9 mouse cellular contexts compared by ENCODE assay signal in genomic region chr13:62855396-62856304, GRCm38 (mm10). TPM values are rescaled to one million over a fixed set of nuclear protein-coding genes. Genes with fewer than 3 reads are reported as not detected.
DNase-seq lines count a peak whose midpoint lies in the region; ATAC-seq and TF ChIP-seq lines count a peak whose summit lies in the region.
"Had no signal": no experiment of that assay in that cellular context is flagged by ENCODE, and none has a peak within 500 bp of the region (broad histone marks: within the 10 kb centered on the region; RNA-seq: fewer than 3 reads in every experiment).

No protein-coding gene starts in this region.

- TF ChIP-seq CTCF in E14TG2a.4 (conservative IDR thresholded peaks at IDR 0.05; ENCODE audit: low read length), result no peak

- 0 out of 2 replicates have a peak, but pooled peaks cover 3% of the 10 kb centered on the region for H3K4me1 ChIP-seq in heart, embryonic 10.5 days
- peaks cover 40% of the 10 kb centered on the region for H3K4me1 ChIP-seq in E14TG2a.4 (replicated peaks; ENCODE audit: low read depth, low read length)
- no peaks in the 10 kb centered on the region; the same call in 1 of the 2 replicates for H3K4me1 ChIP-seq in hindbrain, embryonic 13.5 days (replicated peaks)

- H3K9me3 ChIP-seq in heart, embryonic 10.5 days, result no peaks in the 10 kb centered on the region
- no peaks in the 10 kb centered on the region for H3K9me3 ChIP-seq in E14TG2a.4 (ENCODE audit: low read length)
- H3K9me3 ChIP-seq in hindbrain, embryonic 13.5 days, result no peaks in the 10 kb centered on the region

- H3K4me3 ChIP-seq in heart, embryonic 10.5 days, result peak overlapping the region; percentile 50
- H3K4me3 ChIP-seq in E14TG2a.4 (replicated peaks; ENCODE audit: low read length), result peak overlapping the region; percentile 57
- peak overlapping the region; percentile 41 for H3K4me3 ChIP-seq in hindbrain, embryonic 13.5 days

- H3K27ac ChIP-seq in heart, embryonic 10.5 days, result no peak overlapping the region
- H3K27ac ChIP-seq in hindbrain, embryonic 13.5 days, result no peak overlapping the region

- peak; percentile 65 for ATAC-seq in hindbrain, embryonic 13.5 days (ENCODE audit: low FRiP score)
- peak; percentile 24; the same call in 1 of the 2 replicates for ATAC-seq in megakaryocyte progenitor cell, adult 5-6 weeks (replicated peaks; ENCODE audit: poor library complexity)
- no peak; the same call in 1 of the 2 replicates for ATAC-seq in granulocyte monocyte progenitor cell, adult 5-6 weeks (replicated peaks; ENCODE audit: poor library complexity, severe bottlenecking)

- H3K9ac ChIP-seq in hindbrain, embryonic 13.5 days, result peak overlapping the region; percentile 53; the same call in 1 of the 2 replicates

- no peaks in the 10 kb centered on the region for H3K27me3 ChIP-seq in heart, embryonic 10.5 days (ENCODE audit: insufficient read depth, poor library complexity, severe bottlenecking)
- peaks cover 9% of the 10 kb centered on the region for H3K27me3 ChIP-seq in E14TG2a.4 (ENCODE audit: insufficient read depth, low read length)
- H3K27me3 ChIP-seq in hindbrain, embryonic 13.5 days, result no peaks in the 10 kb centered on the region

- no peaks in the 10 kb centered on the region for H3K36me3 ChIP-seq in heart, embryonic 10.5 days
- H3K36me3 ChIP-seq in E14TG2a.4 (ENCODE audit: insufficient read depth, low read length), result no peaks in the 10 kb centered on the region
- H3K36me3 ChIP-seq in hindbrain, embryonic 13.5 days, result no peaks in the 10 kb centered on the region

- 32% methylated on average over 25 of the region's 25 CpGs for WGBS in heart, embryonic 10.5 days
- 34% methylated on average over 25 of the region's 25 CpGs for WGBS in hindbrain, embryonic 13.5 days

- DNase-seq in heart, embryonic 10.5 days (ENCODE audit: low spot score), result no peak
- no peak for DNase-seq in heart, postnatal 36 days
- no peak for DNase-seq in spleen, postnatal 10 days (ENCODE audit: low spot score in 2 of 2)
- DNase-seq in adrenal gland, adult 8-10 months, result no peak

- intact Hi-C loops in heart, postnatal 36 days (cut with DNase I), result loop anchor here (1.0 to 10.0 kb wide), 5 partner anchors 92 to 388 kb away; partner anchors contain the start of gene Gm49359

- peak overlapping the region; percentile 65 for H3K4me2 ChIP-seq in hindbrain, embryonic 13.5 days

RNA-seq across cellular contexts. Expression of gene Fbp2, which starts 2.6 kb away (rescaled TPM):
- polyA plus RNA-seq in heart, embryonic 10.5 days (2016; fragmentation: Nextera tagmentation; extraction: Ambion mirVana), result 0.31 and 0.41 TPM in 2 replicates
- 10 to 100 TPM; 37.0 to 40.0 TPM for total RNA-seq in heart, postnatal 36 days (2021)
- polyA plus RNA-seq in hindbrain, embryonic 13.5 days (2015; fragmentation: Nextera tagmentation; extraction: Ambion mirVana), result 0.14 and 0.93 TPM in 2 replicates
- total RNA-seq in megakaryocyte progenitor cell, adult 5-6 weeks (2015), result not detected in 2 replicates
- not detected in 2 replicates for total RNA-seq in megakaryocyte progenitor cell, adult 5-6 weeks (2017)
- total RNA-seq in granulocyte monocyte progenitor cell, adult 5-6 weeks (2014; fragmentation: Nextera tagmentation), result not detected in 2 replicates
- not detected in 2 replicates for total RNA-seq in granulocyte monocyte progenitor cell, adult 5-6 weeks (2017)
- 1 to 10 TPM in 3 of 4 experiments, not detected in 1; 1.6 to 2.1 (median 1.9) TPM for total RNA-seq in adrenal gland, adult 8-10 months (2022)
- polyA plus RNA-seq: spleen, adult 2 months had no signal

RNA-seq across cellular contexts. Expression of gene Fbp1, which starts 32.4 kb away (rescaled TPM):
- polyA plus RNA-seq in heart, embryonic 10.5 days (2016; fragmentation: Nextera tagmentation; extraction: Ambion mirVana), result 0.25 TPM in 1 of 2 replicates, not detected in the other
- total RNA-seq in heart, postnatal 36 days (2021), result not detected
- polyA plus RNA-seq in hindbrain, embryonic 13.5 days (2015; fragmentation: Nextera tagmentation; extraction: Ambion mirVana), result 0.35 and 0.70 TPM in 2 replicates
- total RNA-seq in megakaryocyte progenitor cell, adult 5-6 weeks (2015), result 10.5 and 13.8 TPM in 2 replicates
- total RNA-seq in megakaryocyte progenitor cell, adult 5-6 weeks (2017), result 10.5 and 19.5 TPM in 2 replicates
- total RNA-seq in granulocyte monocyte progenitor cell, adult 5-6 weeks (2014; fragmentation: Nextera tagmentation), result 9.1 and 15.6 TPM in 2 replicates
- total RNA-seq in granulocyte monocyte progenitor cell, adult 5-6 weeks (2017), result 16.6 and 19.3 TPM in 2 replicates
- 1 to 10 TPM in 3 of 4 experiments, under 1 TPM in 1; 0.86 to 2.6 (median 2.0) TPM for total RNA-seq in adrenal gland, adult 8-10 months (2022)

Comparison
In these comparisons a context has a peak if more than half of its experiments do, and no peak if none do; other contexts are left out.
1. RNA of gene Fbp2, which starts 2.6 kb away (total RNA-seq): 37.0 to 40.0 TPM in heart, postnatal 36 days; 1.6 to 2.1 TPM in adrenal gland, adult 8-10 months, not detected in megakaryocyte progenitor cell, adult 5-6 weeks and not detected in granulocyte monocyte progenitor cell, adult 5-6 weeks; every median in the first group is over 10 times any median in the second.
2. Peak in every context shown above with its lines, with median percentiles within 50 percentile points of each other: H3K4me3 ChIP-seq.